Mouse (Mus musculus): Measurements from ENCODE around the gene R3hdm2. TPM values are rescaled to one million over a fixed set of nuclear protein-coding genes. Genes with fewer than 3 reads are reported as not detected.

R3hdm2 gene
- polyA plus RNA-seq, 1 experiment from 2014 or later = 44.9 TPM

DNA sequence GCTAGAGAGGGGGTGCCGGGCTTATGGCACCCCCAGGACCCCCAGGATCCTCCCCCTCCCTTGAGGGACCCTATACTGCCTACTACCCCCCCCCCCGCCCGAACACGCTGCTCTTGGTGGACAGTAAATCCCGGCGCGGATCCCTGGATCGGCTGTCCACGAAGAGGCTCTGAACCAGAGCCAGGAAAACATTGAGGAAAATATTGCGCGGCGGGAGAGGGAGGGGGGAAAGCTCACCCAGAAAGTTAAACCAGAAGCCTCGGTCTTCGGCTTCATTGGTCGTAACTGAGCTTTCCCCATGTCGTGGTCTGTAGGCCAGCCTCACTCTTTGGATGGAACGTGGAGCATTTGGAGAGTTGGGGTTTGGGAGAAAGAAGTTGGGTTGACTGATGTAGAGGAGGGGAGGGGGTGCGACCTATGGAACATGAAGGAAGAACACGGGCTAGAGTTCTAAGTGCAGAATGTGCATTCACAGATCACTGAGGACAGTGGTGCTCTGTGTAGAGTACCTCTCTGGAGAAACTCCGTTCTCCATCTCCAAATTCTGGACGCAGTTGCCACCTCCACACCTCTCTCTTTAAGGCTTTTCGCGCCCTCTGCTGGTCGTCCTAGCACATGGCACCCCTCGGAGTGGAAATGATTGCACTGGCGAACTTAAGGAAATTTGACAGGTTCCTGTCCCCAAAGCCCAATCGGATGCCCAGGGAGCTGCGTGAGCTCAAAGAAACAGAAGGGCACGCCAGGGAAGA lies 38.1 kb upstream of the R3hdm2 start, which contains the start of gene Gli1:
Gli1 (minus strand) TSS at position 84 of the 749 bp plus-strand sequence.
- Histone ChIP-seq H3K27me3 (no peaks in the 10 kb centered on the region; the same call in 1 of the 2 replicates), H3K9me3 (no peaks in the 10 kb centered on the region), H3K9ac (peak within 1 kb of the TSS; percentile 59), H3K36me3 (peaks cover 9% of the 10 kb centered on the region; the same call in 1 of the 2 replicates), H3K4me1 (peaks cover 12% of the 10 kb centered on the region), H3K4me2 (replicated peaks) (peak within 1 kb of the TSS; percentile 90), H3K27ac (peak within 1 kb of the TSS; percentile 95), H3K4me3 (peak within 1 kb of the TSS; percentile 52)
- WGBS = under 1% methylated on average over 29 of the region's 29 CpGs
- ATAC-seq (ENCODE audit: insufficient number of reproducible peaks, insufficient read depth, low FRiP score, low TSS enrichment) = peak; percentile 42; the same call in 1 of the 2 replicates

DNA sequence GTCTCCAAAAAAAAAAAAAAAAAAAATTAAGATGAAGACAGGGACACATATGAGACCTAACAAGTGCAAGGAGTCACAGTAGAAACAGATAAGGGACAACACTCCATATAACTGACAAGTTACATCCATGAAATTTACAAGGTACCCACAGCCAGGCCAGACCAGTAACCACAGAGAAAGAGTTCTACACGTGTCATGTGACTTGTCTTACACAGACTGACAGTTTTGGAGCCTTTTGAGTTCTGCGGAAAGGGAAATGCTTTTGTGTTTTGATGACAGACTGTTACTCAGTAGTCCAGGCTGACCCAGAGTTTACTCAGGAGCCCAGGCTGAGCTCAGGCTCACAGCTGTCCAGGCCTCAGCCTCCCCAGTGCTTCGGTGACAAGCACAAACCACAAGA lies 37.1 kb upstream of the R3hdm2 start:
- ATAC-seq (ENCODE audit: insufficient number of reproducible peaks, insufficient read depth, low FRiP score, low TSS enrichment) = no peak
- Histone ChIP-seq H3K9ac (no peak overlapping the region), H3K4me2 (replicated peaks) (no peak overlapping the region), H3K4me3 (no peak overlapping the region), H3K36me3 (no peaks in the 10 kb centered on the region), H3K27me3 (no peaks in the 10 kb centered on the region), H3K4me1 (peaks cover 12% of the 10 kb centered on the region), H3K27ac (no peak overlapping the region), H3K9me3 (no peaks in the 10 kb centered on the region)
- WGBS = 68% methylated on average over 3 of the region's 3 CpGs

DNA sequence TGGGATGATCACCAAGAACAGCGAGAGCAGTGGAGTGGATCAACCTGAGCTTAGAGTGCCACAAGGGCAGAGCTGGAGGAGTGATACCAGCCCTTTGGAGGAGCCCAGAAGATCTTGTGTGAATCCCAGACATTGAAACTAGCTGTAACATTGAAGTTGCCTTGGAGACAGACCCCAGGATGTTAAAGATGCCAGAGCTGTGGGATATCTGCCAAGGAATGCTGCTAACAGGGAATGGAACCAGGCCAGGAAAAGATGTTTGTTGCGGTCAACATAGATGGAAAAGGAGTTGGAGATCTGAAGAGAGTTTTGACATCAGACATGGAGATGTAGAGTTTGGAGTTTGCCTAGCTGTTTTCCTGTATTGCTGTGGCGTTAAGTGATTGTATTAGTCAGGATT lies 34.0 kb upstream of the R3hdm2 start:
- no peak for ATAC-seq (ENCODE audit: insufficient number of reproducible peaks, insufficient read depth, low FRiP score, low TSS enrichment)
- no peak overlapping the region for H3K9ac ChIP-seq
- WGBS = 92% methylated on average over 3 of the region's 3 CpGs

DNA sequence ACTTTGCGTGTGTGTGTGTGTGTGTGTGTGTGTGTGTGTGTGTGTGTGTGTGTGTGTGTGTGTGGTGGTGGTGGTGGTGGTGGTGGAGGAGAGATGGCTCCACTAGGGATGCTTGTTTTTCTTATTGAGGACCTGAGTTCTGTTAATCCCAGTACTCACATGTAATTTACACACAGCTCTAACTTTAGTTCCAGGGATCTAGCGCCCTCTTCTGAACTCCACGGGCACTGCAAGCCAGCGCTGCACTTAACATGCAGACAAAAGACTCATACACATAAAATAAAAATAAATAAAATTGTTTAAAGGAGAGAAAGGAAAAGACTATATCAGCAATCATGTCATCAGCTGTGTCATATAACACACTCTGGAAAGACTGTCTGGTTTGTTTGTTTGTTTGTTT lies 31.2 kb upstream of the R3hdm2 start:
- ATAC-seq (ENCODE audit: insufficient number of reproducible peaks, insufficient read depth, low FRiP score, low TSS enrichment) = no peak
- Histone ChIP-seq H3K4me3 (no peak overlapping the region), H3K9me3 (no peaks in the 10 kb centered on the region), H3K27ac (no peak overlapping the region), H3K4me2 (replicated peaks) (no peak overlapping the region), H3K36me3 (no peaks in the 10 kb centered on the region), H3K4me1 (no peaks in the 10 kb centered on the region), H3K9ac (no peak overlapping the region), H3K27me3 (0 out of 2 replicates have a peak, but pooled peaks cover 8% of the 10 kb centered on the region)
- WGBS = 65% methylated on average over 4 of the region's 4 CpGs

More for the DNA sequence above, 34.0 kb upstream of the R3hdm2 start:
- Histone ChIP-seq H3K4me2 (replicated peaks) (no peak overlapping the region), H3K4me3 (no peak overlapping the region), H3K27me3 (0 out of 2 replicates have a peak, but pooled peaks cover 6% of the 10 kb centered on the region), H3K27ac (no peak overlapping the region), H3K9me3 (no peaks in the 10 kb centered on the region), H3K36me3 (no peaks in the 10 kb centered on the region), H3K4me1 (peaks cover 6% of the 10 kb centered on the region)

DNA sequence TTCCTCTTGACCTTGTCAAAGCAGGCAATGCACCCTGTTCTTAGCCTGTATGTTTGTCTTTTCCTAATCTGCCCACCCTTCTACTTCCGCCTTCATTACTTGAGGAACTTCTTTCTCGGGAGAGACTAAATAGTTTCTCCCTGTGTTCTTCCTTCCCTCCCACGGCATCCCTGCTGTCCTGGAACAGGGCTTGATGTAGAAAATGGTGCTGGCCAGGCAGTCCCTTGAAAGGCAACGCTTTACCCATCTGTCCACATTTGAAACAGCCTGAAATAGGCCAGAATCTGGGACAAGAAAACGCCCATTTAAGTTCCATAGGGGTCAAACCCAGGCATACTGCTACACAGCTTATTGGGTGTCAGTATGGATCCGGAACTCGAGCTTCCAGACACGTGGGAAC lies 30.3 kb upstream of the R3hdm2 start:
- H3K9ac ChIP-seq = no peak overlapping the region
- WGBS = 74% methylated on average over 8 of the region's 8 CpGs
- H3K27me3 ChIP-seq = 0 out of 2 replicates have a peak, but pooled peaks cover 8% of the 10 kb centered on the region
- no peaks in the 10 kb centered on the region for H3K9me3 ChIP-seq
- ATAC-seq (ENCODE audit: insufficient number of reproducible peaks, insufficient read depth, low FRiP score, low TSS enrichment) = no peak
- no peak overlapping the region for H3K27ac ChIP-seq
- no peak overlapping the region for H3K4me2 ChIP-seq (replicated peaks)
- H3K4me3 ChIP-seq = no peak overlapping the region
- no peaks in the 10 kb centered on the region for H3K36me3 ChIP-seq
- no peaks in the 10 kb centered on the region for H3K4me1 ChIP-seq

DNA sequence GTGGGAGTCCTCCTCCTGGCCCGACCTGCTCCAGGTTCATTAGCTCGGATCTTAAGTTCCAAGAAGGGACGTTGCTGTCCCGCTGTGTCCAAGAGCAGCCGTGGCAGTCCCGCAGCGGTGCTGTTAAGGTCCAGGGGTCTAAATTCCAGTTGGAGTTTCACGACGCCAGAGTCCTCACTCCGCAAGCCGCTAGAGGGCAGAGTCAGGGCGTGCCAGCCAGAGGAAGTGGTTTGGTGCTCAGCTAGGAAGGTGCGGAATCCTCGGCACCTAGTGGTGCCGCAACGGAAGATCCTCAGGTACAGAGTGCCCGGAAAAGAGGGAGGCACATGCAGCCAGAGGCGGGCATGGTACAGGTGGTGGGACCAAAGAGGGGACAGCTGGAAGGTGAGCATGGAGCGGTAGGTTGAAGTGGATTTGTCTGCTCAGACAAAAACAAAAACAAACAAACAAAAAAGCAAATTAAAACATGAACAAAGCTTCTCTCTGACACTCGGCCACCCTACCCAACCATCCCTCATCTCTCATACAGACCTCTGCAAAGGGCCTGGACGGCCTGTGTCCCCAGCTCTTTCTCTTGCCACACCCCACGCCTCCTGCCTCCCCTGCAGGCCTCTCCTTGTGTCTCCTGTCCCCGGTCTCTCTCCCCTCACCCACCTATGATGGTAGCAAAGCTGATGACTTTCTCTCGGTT lies 29.4 kb upstream of the R3hdm2 start:
- Histone ChIP-seq H3K4me2 (replicated peaks) (peak overlapping the region; percentile 52), H3K27ac (no peak overlapping the region), H3K27me3 (0 out of 2 replicates have a peak, but pooled peaks cover 8% of the 10 kb centered on the region), H3K4me3 (peak overlapping the region; percentile 23; the same call in 1 of the 2 replicates), H3K36me3 (no peaks in the 10 kb centered on the region), H3K9me3 (no peaks in the 10 kb centered on the region), H3K9ac (peak overlapping the region; percentile 29; the same call in 1 of the 2 replicates), H3K4me1 (no peaks in the 10 kb centered on the region)
- peak; percentile 65 for ATAC-seq (ENCODE audit: insufficient number of reproducible peaks, insufficient read depth, low FRiP score, low TSS enrichment)
- WGBS = 12% methylated on average over 24 of the region's 24 CpGs

DNA sequence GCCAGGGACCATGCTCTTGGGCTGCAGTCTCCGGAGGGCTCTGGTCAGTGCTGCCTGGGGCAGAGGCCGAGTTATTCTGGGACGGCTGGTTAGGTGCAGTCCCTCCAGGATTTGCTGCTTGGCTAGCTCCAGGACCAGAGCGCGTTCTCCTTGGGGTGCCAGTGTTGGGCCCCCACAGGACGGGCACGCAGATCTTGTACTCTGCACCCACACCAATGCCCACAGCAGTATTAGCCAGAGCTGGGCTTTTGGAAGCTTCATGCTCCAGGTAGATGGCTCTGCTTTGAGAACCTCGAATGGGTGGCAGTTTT lies 28.9 kb upstream of the R3hdm2 start:
- Histone ChIP-seq H3K9me3 (no peaks in the 10 kb centered on the region), H3K4me3 (no peak overlapping the region), H3K27ac (no peak overlapping the region), H3K4me2 (replicated peaks) (peak overlapping the region; percentile 52), H3K9ac (peak overlapping the region; percentile 29; the same call in 1 of the 2 replicates), H3K36me3 (no peaks in the 10 kb centered on the region), H3K4me1 (no peaks in the 10 kb centered on the region), H3K27me3 (0 out of 2 replicates have a peak, but pooled peaks cover 8% of the 10 kb centered on the region)
- no peak for ATAC-seq (ENCODE audit: insufficient number of reproducible peaks, insufficient read depth, low FRiP score, low TSS enrichment)
- 84% methylated on average over 8 of the region's 8 CpGs for WGBS

DNA sequence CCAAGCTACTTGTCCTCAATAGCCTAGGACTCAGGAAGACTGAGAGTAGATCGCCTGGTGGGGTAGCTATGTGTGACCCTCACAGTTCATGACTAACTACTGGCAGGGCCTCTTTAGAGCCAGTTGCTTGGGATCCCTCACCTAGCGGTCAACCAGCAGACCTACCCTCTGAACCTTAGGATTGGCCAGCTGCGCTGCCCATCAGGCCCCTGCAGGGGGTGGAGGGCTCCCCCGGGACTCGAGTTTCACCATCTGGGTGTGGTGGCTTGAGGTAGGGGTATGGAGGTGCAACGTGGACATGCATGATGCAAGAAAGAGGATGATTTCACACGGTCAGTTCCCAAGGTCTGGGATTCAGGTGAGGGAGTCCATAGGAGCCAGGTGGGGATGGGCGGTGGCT lies 28.4 kb upstream of the R3hdm2 start:
- Histone ChIP-seq H3K36me3 (no peaks in the 10 kb centered on the region), H3K27ac (no peak overlapping the region), H3K4me3 (no peak overlapping the region), H3K27me3 (0 out of 2 replicates have a peak, but pooled peaks cover 8% of the 10 kb centered on the region), H3K9ac (no peak overlapping the region), H3K4me1 (no peaks in the 10 kb centered on the region), H3K4me2 (replicated peaks) (no peak overlapping the region), H3K9me3 (no peaks in the 10 kb centered on the region)
- no peak for ATAC-seq (ENCODE audit: insufficient number of reproducible peaks, insufficient read depth, low FRiP score, low TSS enrichment)
- WGBS = 72% methylated on average over 8 of the region's 8 CpGs

DNA sequence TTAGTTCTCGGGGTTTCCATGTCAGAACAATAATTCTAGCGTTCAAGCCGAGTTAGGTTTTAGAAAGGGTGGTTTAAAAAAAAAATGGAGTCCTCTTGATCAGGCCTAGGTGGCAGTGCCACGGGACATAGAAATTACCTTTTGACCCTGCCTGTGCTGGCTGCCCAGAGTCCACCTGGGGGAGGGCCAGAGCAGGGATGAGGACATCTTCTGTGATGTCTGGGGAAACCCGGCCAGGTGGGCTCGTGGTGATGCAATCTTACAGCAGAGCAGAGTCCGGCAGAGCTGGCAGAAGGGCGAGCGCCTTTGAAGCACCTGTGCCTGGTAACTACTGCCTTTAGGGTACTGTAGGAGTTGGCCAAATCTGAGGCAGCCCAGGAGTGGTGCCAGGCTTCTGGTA lies 27.9 kb upstream of the R3hdm2 start:
- 86% methylated on average over 9 of the region's 9 CpGs for WGBS
- no peak for ATAC-seq (ENCODE audit: insufficient number of reproducible peaks, insufficient read depth, low FRiP score, low TSS enrichment)
- H3K4me2 ChIP-seq (replicated peaks) = no peak overlapping the region
- H3K27ac ChIP-seq = no peak overlapping the region
- 0 out of 2 replicates have a peak, but pooled peaks cover 8% of the 10 kb centered on the region for H3K27me3 ChIP-seq
- no peaks in the 10 kb centered on the region for H3K4me1 ChIP-seq
- no peaks in the 10 kb centered on the region for H3K36me3 ChIP-seq
- no peak overlapping the region for H3K9ac ChIP-seq
- no peaks in the 10 kb centered on the region for H3K9me3 ChIP-seq
- H3K4me3 ChIP-seq = no peak overlapping the region

DNA sequence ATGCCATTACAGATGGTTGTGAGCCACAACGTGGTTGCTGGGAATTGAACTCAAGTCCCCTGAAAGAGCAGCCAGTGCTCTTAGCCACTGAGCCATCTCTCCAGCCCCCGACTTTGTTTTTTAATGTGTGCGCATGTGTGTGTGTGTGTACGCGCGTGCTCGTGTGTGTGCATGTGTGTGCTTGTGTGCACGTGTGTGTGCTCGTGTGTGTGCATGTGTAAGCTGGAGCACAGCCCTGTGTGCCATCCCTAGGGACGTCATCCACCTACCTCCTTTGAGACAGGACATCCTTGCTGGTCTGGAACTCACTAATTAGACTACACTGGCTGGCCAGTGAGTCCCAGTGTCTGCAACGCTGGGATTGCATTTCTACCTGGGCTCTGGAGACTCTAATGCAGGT lies 27.4 kb upstream of the R3hdm2 start:
- 0 out of 2 replicates have a peak, but pooled peaks cover 8% of the 10 kb centered on the region for H3K27me3 ChIP-seq
- H3K4me1 ChIP-seq = no peaks in the 10 kb centered on the region
- no peak overlapping the region for H3K27ac ChIP-seq
- H3K9me3 ChIP-seq = no peaks in the 10 kb centered on the region
- H3K4me3 ChIP-seq = no peak overlapping the region
- ATAC-seq (ENCODE audit: insufficient number of reproducible peaks, insufficient read depth, low FRiP score, low TSS enrichment) = no peak
- no peak overlapping the region for H3K4me2 ChIP-seq (replicated peaks)
- 86% methylated on average over 11 of the region's 11 CpGs for WGBS
- no peak overlapping the region for H3K9ac ChIP-seq
- no peaks in the 10 kb centered on the region for H3K36me3 ChIP-seq

DNA sequence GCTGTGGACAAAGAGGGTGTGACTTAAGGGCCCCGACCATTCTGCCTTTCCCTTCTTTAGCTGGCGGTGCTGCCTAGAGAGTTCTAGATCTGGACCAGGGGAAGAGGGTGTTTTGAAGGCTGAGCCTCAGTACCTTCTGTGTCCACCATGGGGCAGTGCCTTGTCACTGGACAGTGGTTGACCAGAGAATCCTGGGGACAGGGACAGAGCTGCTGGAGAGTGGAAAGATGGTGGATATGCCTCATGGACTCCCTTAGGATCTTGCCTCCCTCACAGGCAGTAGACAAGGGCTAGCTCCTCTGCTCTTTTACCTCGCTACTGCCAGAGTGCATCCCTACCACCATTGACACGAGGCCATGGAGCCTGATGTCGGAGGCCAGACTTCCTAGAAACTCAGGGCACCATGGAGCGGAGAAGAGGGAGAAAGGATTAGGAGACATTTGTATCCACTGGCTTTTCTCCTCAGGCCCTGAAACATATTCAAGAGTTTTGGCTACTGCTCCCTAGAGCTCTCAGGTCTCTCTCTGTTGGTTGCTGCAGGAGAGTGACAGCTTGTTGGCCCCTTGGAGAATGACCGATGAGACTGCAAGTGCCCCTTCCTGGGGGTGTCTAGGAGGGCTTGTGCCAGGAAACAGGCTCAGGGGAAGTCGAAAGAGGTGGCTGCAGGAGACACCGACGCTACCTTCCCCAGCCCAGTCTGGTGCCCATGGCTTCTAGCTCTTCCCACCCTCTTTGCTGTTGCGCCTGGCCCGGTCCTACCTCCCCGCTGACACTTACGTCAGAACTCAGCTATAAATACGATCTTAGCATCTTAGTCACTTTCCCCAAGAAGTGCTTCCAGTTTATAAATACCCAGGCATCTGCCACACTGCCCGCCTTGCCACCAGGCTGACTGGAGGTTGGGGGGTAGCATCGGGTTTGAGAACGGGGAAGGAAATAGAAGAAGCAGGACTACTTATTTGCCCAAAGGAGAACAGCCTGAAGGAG lies 25.9 kb upstream of the R3hdm2 start, which contains the start of gene Inhbe:
Inhbe (minus strand) TSS at position 503 of the 987 bp plus-strand sequence.
- Histone ChIP-seq H3K9ac (no peak within 1 kb of the TSS), H3K4me2 (replicated peaks) (no peak within 1 kb of the TSS), H3K4me1 (no peaks in the 10 kb centered on the region), H3K36me3 (no peaks in the 10 kb centered on the region), H3K4me3 (no peak within 1 kb of the TSS), H3K9me3 (no peaks in the 10 kb centered on the region), H3K27ac (no peak within 1 kb of the TSS), H3K27me3 (0 out of 2 replicates have a peak, but pooled peaks cover 8% of the 10 kb centered on the region)
- 87% methylated on average over 18 of the region's 18 CpGs for WGBS
- no peak for ATAC-seq (ENCODE audit: insufficient number of reproducible peaks, insufficient read depth, low FRiP score, low TSS enrichment)
